Mouse (Mus musculus): ENCODE results near the gene Gast. TPM values are rescaled to one million over a fixed set of nuclear protein-coding genes. Genes with fewer than 3 reads are reported as not detected.
"Not testable (repeated sequence)": the region's sequence is repeated elsewhere in the genome, so short reads cannot be mapped to it uniquely, and the experiment has no call there.

The Gast gene
- polyA plus RNA-seq, 1 experiment from 2014 or later: 0.89 TPM

- WGBS: 1% methylated on average over 51 of the region's 54 CpGs
- no peaks in the 10 kb centered on the region for H3K9me3 ChIP-seq (replicated peaks)
- 0 out of 2 replicates have a peak, but pooled peaks cover 4% of the 10 kb centered on the region for H3K36me3 ChIP-seq
- peaks cover 19% of the 10 kb centered on the region for H3K4me1 ChIP-seq
- ATAC-seq (ENCODE audit: low FRiP score): peak; percentile 62
- peak overlapping the region; percentile 99 for H3K4me2 ChIP-seq (replicated peaks)
- peak overlapping the region; percentile 55 for H3K4me3 ChIP-seq
- H3K9ac ChIP-seq: peak overlapping the region; percentile 60
- H3K27ac ChIP-seq: no peak overlapping the region
- H3K27me3 ChIP-seq: peaks cover 66% of the 10 kb centered on the region
Observed at GRCm38 (mm10) chr11:100355151-100355951, 21.1 kb downstream of the Gast start.

- Histone ChIP-seq H3K36me3 (0 out of 2 replicates have a peak, but pooled peaks cover 3% of the 10 kb centered on the region), H3K4me2 (replicated peaks) (peak within 1 kb of the TSS; percentile 99), H3K27me3 (peaks cover 69% of the 10 kb centered on the region), H3K4me3 (peak within 1 kb of the TSS; percentile 55), H3K4me1 (peaks cover 19% of the 10 kb centered on the region), H3K27ac (0 out of 2 replicates have a peak within 1 kb of the TSS, but pooled peaks have one; percentile 18), H3K9me3 (replicated peaks) (no peaks in the 10 kb centered on the region), H3K9ac (peak within 1 kb of the TSS; percentile 60)
- peak; percentile 62 for ATAC-seq (ENCODE audit: low FRiP score)
- 1% methylated on average over 49 of the region's 49 CpGs for whole genome bisulfite sequencing
Observed at GRCm38 (mm10) chr11:100355972-100356818, 22.0 kb downstream of the Gast start, which contains the start of gene Hap1. Hap1 (minus strand) TSS chr11:100356128.

- no peak for ATAC-seq (ENCODE audit: low FRiP score)
- peak overlapping the region; percentile 55 for H3K4me3 ChIP-seq
- no peak overlapping the region for H3K27ac ChIP-seq
- H3K27me3 ChIP-seq: peaks cover 69% of the 10 kb centered on the region
- no peaks in the 10 kb centered on the region for H3K9me3 ChIP-seq (replicated peaks)
- H3K4me1 ChIP-seq: peaks cover 15% of the 10 kb centered on the region
- no peaks in the 10 kb centered on the region for H3K36me3 ChIP-seq
- peak overlapping the region; percentile 99 for H3K4me2 ChIP-seq (replicated peaks)
- 17% methylated on average over 9 of the region's 9 CpGs for WGBS
- peak overlapping the region; percentile 60 for H3K9ac ChIP-seq
Observed at GRCm38 (mm10) chr11:100356819-100357211, 22.6 kb downstream of the Gast start.

GRCm38 (mm10) chr11:100357408-100357807 is 23.2 kb downstream of the Gast start:
- no peak for ATAC-seq (ENCODE audit: low FRiP score)
- peaks cover 11% of the 10 kb centered on the region for H3K4me1 ChIP-seq
- WGBS: 51% methylated on average over 5 of the region's 5 CpGs
- H3K4me3 ChIP-seq: no peak overlapping the region
- H3K4me2 ChIP-seq (replicated peaks): no peak overlapping the region
- no peaks in the 10 kb centered on the region for H3K36me3 ChIP-seq
- peaks cover 69% of the 10 kb centered on the region for H3K27me3 ChIP-seq
- H3K9ac ChIP-seq: no peak overlapping the region
- H3K9me3 ChIP-seq (replicated peaks): no peaks in the 10 kb centered on the region
- H3K27ac ChIP-seq: no peak overlapping the region

- Histone ChIP-seq H3K9me3 (replicated peaks) (no peaks in the 10 kb centered on the region), H3K9ac (no peak overlapping the region), H3K4me2 (replicated peaks) (no peak overlapping the region), H3K27me3 (peaks cover 46% of the 10 kb centered on the region), H3K4me1 (peaks cover 13% of the 10 kb centered on the region), H3K36me3 (no peaks in the 10 kb centered on the region), H3K4me3 (no peak overlapping the region), H3K27ac (no peak overlapping the region)
- 81% methylated on average over 6 of the region's 6 CpGs for WGBS
- ATAC-seq (ENCODE audit: low FRiP score): no peak
Observed at GRCm38 (mm10) chr11:100360175-100360574, 26.0 kb downstream of the Gast start.

- H3K27ac ChIP-seq; H3K36me3 ChIP-seq; H3K9me3 ChIP-seq (replicated peaks); H3K4me3 ChIP-seq; H3K9ac ChIP-seq; H3K4me2 ChIP-seq (replicated peaks); ATAC-seq (ENCODE audit: low FRiP score): not testable (repeated sequence)
- H3K27me3 ChIP-seq: peaks cover 41% of the 10 kb centered on the region
- WGBS: no CpG with 5 or more reads among the region's 13 CpGs
- peaks cover 12% of the 10 kb centered on the region for H3K4me1 ChIP-seq
Observed at GRCm38 (mm10) chr11:100361059-100361458, 26.9 kb downstream of the Gast start.

GRCm38 (mm10) chr11:100362209-100362978 is 28.2 kb downstream of the Gast start:
- 13% methylated on average over 8 of the region's 8 CpGs for WGBS
- H3K4me3 ChIP-seq: no peak overlapping the region
- peak; percentile 57 for ATAC-seq (ENCODE audit: low FRiP score)
- H3K27ac ChIP-seq: no peak overlapping the region
- H3K36me3 ChIP-seq: no peaks in the 10 kb centered on the region
- H3K9me3 ChIP-seq (replicated peaks): no peaks in the 10 kb centered on the region
- peaks cover 7% of the 10 kb centered on the region for H3K4me1 ChIP-seq
- peaks cover 30% of the 10 kb centered on the region for H3K27me3 ChIP-seq
- no peak overlapping the region for H3K4me2 ChIP-seq (replicated peaks)
- no peak overlapping the region for H3K9ac ChIP-seq

- 15% methylated on average over 12 of the region's 12 CpGs for WGBS
- Histone ChIP-seq H3K27me3 (peaks cover 25% of the 10 kb centered on the region), H3K4me2 (replicated peaks) (no peak overlapping the region), H3K4me1 (peaks cover 7% of the 10 kb centered on the region), H3K9me3 (replicated peaks) (no peaks in the 10 kb centered on the region), H3K9ac (no peak overlapping the region), H3K27ac (no peak overlapping the region), H3K4me3 (no peak overlapping the region), H3K36me3 (no peaks in the 10 kb centered on the region)
- peak; percentile 41; the same call in 1 of the 2 replicates for ATAC-seq (ENCODE audit: low FRiP score)
Observed at GRCm38 (mm10) chr11:100362979-100363562, 28.9 kb downstream of the Gast start.

- no peak for ATAC-seq (ENCODE audit: low FRiP score)
- 79% methylated on average over 7 of the region's 7 CpGs for WGBS
- Histone ChIP-seq H3K4me1 (0 out of 2 replicates have a peak, but pooled peaks cover 3% of the 10 kb centered on the region), H3K36me3 (peaks cover 37% of the 10 kb centered on the region), H3K27me3 (no peaks in the 10 kb centered on the region), H3K4me2 (replicated peaks) (no peak overlapping the region), H3K4me3 (no peak overlapping the region), H3K27ac (no peak overlapping the region), H3K9me3 (replicated peaks) (no peaks in the 10 kb centered on the region), H3K9ac (no peak overlapping the region)
Observed at GRCm38 (mm10) chr11:100369145-100369544, 34.9 kb downstream of the Gast start.

GRCm38 (mm10) chr11:100369822-100370221 is 35.6 kb downstream of the Gast start:
- no peak overlapping the region for H3K9ac ChIP-seq
- no peaks in the 10 kb centered on the region for H3K9me3 ChIP-seq (replicated peaks)
- no peak overlapping the region for H3K27ac ChIP-seq
- WGBS: 78% methylated on average over 8 of the region's 8 CpGs
- H3K27me3 ChIP-seq: no peaks in the 10 kb centered on the region
- ATAC-seq (ENCODE audit: low FRiP score): no peak
- no peak overlapping the region for H3K4me3 ChIP-seq
- no peak overlapping the region for H3K4me2 ChIP-seq (replicated peaks)
- H3K4me1 ChIP-seq: 0 out of 2 replicates have a peak, but pooled peaks cover 3% of the 10 kb centered on the region
- peaks cover 41% of the 10 kb centered on the region for H3K36me3 ChIP-seq

GRCm38 (mm10) chr11:100371981-100372558 is 37.9 kb downstream of the Gast start:
- peaks cover 54% of the 10 kb centered on the region for H3K36me3 ChIP-seq
- H3K9ac ChIP-seq: no peak overlapping the region
- no peak overlapping the region for H3K4me2 ChIP-seq (replicated peaks)
- 0 out of 2 replicates have a peak, but pooled peaks have one; percentile 35 for ATAC-seq (ENCODE audit: low FRiP score)
- no peaks in the 10 kb centered on the region for H3K9me3 ChIP-seq (replicated peaks)
- no peaks in the 10 kb centered on the region for H3K27me3 ChIP-seq
- 61% methylated on average over 7 of the region's 8 CpGs for WGBS
- no peak overlapping the region for H3K27ac ChIP-seq
- no peak overlapping the region for H3K4me3 ChIP-seq
- 0 out of 2 replicates have a peak, but pooled peaks cover 3% of the 10 kb centered on the region for H3K4me1 ChIP-seq
